Mouse (Mus musculus) kidney, embryonic 16.5 days (tissue): ENCODE data around the gene Trib2. TPM values are rescaled to one million over a fixed set of nuclear protein-coding genes. Genes with fewer than 3 reads are reported as not detected.

Experiments
- ATAC-seq: fragments of 200-750 bp; cut with Nextera tagmentation; 2 replicates; pipeline ENCODE4 v1.8.0; 2017; ENCODE audit warnings: moderate TSS enrichment; ENCODE audit not compliant: low FRiP score, low TSS enrichment
- H3K27ac ChIP-seq: fragments of 300-500 bp; sonication (generic); 2 replicates; pipeline ENCODE4 v1.5.1; 2014; ENCODE audit warnings: low read length
- H3K27me3 ChIP-seq: fragments of 300-500 bp; sonication (generic); 2 replicates; pipeline ENCODE4 v1.6.1; 2014; ENCODE audit warnings: low read length, control low read depth, mixed read lengths; ENCODE audit not compliant: insufficient read depth
- H3K36me3 ChIP-seq: fragments of 300-500 bp; sonication (generic); 2 replicates; pipeline ENCODE4 v1.6.1; 2014; ENCODE audit warnings: low read length, control low read depth, mixed read lengths; ENCODE audit not compliant: insufficient read depth
- H3K4me1 ChIP-seq: fragments of 300-500 bp; sonication (generic); 2 replicates; pipeline ENCODE4 v1.6.1; 2014; ENCODE audit warnings: low read length, control low read depth, mixed read lengths; ENCODE audit not compliant: insufficient read depth
- H3K4me2 ChIP-seq: fragments of 300-500 bp; sonication (generic); replicated peaks from 2 replicates; pipeline ENCODE4 v1.6.1; 2014; ENCODE audit warnings: low read depth, low read length
- H3K4me3 ChIP-seq: fragments of 300-500 bp; sonication (generic); 2 replicates; pipeline ENCODE4 v1.5.1; 2014; ENCODE audit warnings: mild to moderate bottlenecking, low read length
- H3K9ac ChIP-seq: fragments of 300-500 bp; sonication (generic); replicated peaks from 2 replicates; pipeline ENCODE4 v1.6.1; 2014; ENCODE audit warnings: low read length
- H3K9me3 ChIP-seq: fragments of 300-500 bp; sonication (generic); 2 replicates; pipeline ENCODE4 v1.6.1; 2016; ENCODE audit warnings: low read length, control low read depth
- WGBS: fragments of 180-500 bp; shearing (Covaris S2); extraction: QIAGEN DNeasy Blood & Tissue Kit; methylation state at CpG from one replicate; pipeline ENCODE4 v1.1.7; 2014; 5-methylcytosine and 5-hydroxymethylcytosine counted together
- polyA plus RNA-seq: library from polyadenylated mRNA; unstranded; fragments of >200 nt; fragmentation: Nextera tagmentation; extraction: Ambion mirVana; gene quantifications from 2 replicates; pipeline ENCODE4 v1.2.1, GENCODE M21; 2015

The Trib2 gene
- polyA plus RNA-seq, 1 experiment from 2014 or later, result 58.6 TPM

DNA sequence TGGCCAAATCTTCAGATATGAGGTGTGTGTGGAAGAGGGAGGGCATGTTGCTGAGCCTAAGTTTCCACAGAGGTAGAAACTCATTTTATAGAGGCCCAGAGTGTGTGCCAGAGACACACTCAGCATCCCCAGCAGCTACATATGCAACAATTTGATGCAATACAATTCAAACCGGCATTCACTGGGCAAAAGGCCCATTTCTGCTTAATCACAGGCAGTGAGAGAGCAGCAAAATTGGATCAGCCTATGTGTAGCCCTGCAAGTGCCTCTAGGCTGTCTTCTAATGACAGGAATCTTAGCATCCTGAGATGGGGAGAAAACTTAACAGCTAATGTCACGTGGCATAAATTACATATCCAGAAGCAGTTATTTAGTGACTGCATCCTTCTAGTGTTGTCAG lies 26.5 kb downstream of the Trib2 start:
- ATAC-seq, result no peak

DNA sequence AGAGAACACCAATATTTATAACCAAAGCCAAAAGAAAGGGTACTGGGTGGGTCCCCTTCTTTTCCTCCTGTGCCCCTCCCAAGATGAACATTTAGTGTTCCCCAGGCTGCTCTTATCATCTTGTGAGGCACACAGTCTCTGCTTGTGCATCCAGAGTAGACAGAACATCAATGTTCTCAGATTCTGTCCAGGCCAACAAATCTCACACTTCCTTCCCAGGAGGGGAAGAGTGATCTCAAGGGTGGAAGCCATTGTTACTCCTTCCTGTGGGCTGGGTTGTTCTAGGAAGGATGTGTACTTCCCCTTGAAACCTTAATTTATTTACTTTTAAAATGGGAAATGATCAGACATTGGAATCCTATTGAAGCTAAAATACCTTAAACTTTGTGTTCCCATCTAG lies 39.7 kb downstream of the Trib2 start:
- Histone ChIP-seq H3K4me3 (no peak overlapping the region), H3K4me2 (no peak overlapping the region), H3K9ac (no peak overlapping the region), H3K36me3 (no peaks in the 10 kb centered on the region), H3K27ac (no peak overlapping the region), H3K4me1 (no peaks in the 10 kb centered on the region), H3K27me3 (no peaks in the 10 kb centered on the region), H3K9me3 (peaks cover 6% of the 10 kb centered on the region; the same call in 1 of the 2 replicates)
- ATAC-seq, result no peak

More for the DNA sequence above, 26.5 kb downstream of the Trib2 start:
- H3K27me3 ChIP-seq, result no peaks in the 10 kb centered on the region
- no peak overlapping the region for H3K9ac ChIP-seq
- H3K9me3 ChIP-seq, result no peaks in the 10 kb centered on the region
- H3K4me3 ChIP-seq, result no peak overlapping the region
- WGBS, result 79% methylated on average over 2 of the region's 2 CpGs
- H3K4me1 ChIP-seq, result no peaks in the 10 kb centered on the region; the same call in 1 of the 2 replicates
- H3K36me3 ChIP-seq, result peaks cover 34% of the 10 kb centered on the region
- no peak overlapping the region for H3K4me2 ChIP-seq
- no peak overlapping the region for H3K27ac ChIP-seq

DNA sequence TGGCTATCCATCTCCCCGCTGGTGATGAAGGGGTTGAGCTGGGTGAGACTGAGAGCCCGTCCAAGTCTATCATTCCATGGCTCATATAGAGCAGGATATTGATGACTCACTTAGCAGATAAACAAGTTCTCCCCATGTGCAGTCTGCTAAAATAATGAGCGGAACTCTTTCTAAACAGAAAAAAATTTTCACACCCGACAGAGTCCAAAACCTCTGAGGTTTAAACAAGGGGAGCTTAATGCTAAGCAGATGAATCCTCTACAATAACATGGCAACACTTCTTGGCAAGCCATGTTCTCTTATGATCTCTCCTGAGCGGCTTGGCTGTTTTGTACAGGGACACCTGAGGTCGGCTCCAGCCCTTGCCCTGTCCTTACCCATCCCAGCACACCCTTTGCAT lies 45.0 kb downstream of the Trib2 start:
- Histone ChIP-seq H3K9me3 (no peaks in the 10 kb centered on the region), H3K4me2 (no peak overlapping the region), H3K27ac (no peak overlapping the region), H3K4me1 (no peaks in the 10 kb centered on the region), H3K36me3 (no peaks in the 10 kb centered on the region), H3K9ac (no peak overlapping the region), H3K27me3 (no peaks in the 10 kb centered on the region), H3K4me3 (no peak overlapping the region)
- 78% methylated on average over 6 of the region's 6 CpGs for WGBS
- ATAC-seq, result no peak

DNA sequence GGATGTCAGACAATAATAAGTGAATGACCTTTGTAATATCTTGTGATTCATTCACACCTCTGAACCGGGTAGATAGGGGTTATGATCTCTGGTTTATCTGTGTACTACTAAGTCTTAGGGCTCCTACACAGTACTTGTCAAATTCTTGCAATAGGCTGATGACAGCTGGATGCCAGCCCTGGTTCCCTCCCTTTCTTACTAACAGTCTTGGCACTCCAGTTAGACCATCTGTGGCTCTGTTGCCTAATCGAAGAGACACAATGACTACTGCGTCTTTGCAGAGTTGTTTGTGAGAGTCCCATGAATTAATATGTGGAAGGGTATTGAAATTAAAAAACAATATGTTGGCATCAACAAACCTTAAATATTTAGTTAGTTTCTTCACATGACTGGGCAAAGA lies 48.2 kb downstream of the Trib2 start:
- Histone ChIP-seq H3K4me1 (no peaks in the 10 kb centered on the region), H3K27ac (no peak overlapping the region), H3K36me3 (no peaks in the 10 kb centered on the region), H3K4me2 (no peak overlapping the region), H3K9me3 (no peaks in the 10 kb centered on the region), H3K4me3 (no peak overlapping the region), H3K27me3 (no peaks in the 10 kb centered on the region), H3K9ac (no peak overlapping the region)
- 96% methylated on average over 3 of the region's 3 CpGs for WGBS
- ATAC-seq, result no peak

DNA sequence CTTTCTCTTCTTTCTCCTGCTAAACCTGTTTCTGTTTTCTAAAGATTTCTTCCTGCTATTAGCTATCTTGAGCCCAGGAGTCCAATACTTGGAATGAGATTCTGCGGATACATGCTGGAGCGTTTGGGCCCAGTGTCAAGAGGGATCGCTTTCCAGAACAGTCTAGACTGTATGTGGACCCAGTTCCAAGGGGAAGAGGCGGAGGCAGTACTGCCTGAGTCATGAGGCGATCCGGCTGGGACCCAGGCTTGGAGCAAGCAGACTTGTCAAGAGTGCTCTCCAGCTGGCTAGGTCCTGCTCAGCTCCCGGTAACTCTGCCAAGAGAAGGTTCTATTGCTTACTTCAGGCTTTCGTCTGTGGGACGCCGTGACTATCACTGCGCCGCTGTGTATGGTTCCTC lies 50.7 kb downstream of the Trib2 start:
- H3K4me2 ChIP-seq, result no peak overlapping the region
- no peaks in the 10 kb centered on the region for H3K4me1 ChIP-seq
- no peaks in the 10 kb centered on the region for H3K27me3 ChIP-seq
- no peak for ATAC-seq
- 84% methylated on average over 12 of the region's 12 CpGs for WGBS
- no peak overlapping the region for H3K27ac ChIP-seq
- no peaks in the 10 kb centered on the region for H3K9me3 ChIP-seq
- no peak overlapping the region for H3K9ac ChIP-seq
- H3K4me3 ChIP-seq, result no peak overlapping the region
- no peaks in the 10 kb centered on the region for H3K36me3 ChIP-seq

DNA sequence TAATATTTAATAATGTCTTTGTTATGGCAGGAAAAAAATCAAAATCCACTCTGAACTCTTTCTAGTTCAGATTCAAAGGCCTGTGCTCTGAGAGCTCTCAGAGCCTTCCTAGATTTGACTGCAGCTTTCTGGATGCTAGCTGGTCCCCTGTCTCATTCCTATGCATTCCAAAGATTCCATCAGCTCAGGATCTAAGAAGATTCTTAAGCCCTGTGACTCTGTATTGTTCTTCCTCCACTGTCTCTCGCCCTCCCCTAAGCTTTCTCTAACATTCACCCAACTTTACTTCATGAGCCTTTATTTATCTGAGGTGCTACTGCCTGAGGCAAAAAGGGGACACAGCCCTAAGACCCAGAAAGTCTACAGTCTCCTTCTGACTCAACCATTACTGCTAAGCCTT lies 51.5 kb downstream of the Trib2 start:
- H3K9ac ChIP-seq, result no peak overlapping the region
- H3K4me3 ChIP-seq, result no peak overlapping the region
- H3K36me3 ChIP-seq, result no peaks in the 10 kb centered on the region
- ATAC-seq, result no peak
- WGBS, result 59% methylated on average over 1 of the region's 1 CpGs
- H3K4me1 ChIP-seq, result no peaks in the 10 kb centered on the region
- no peaks in the 10 kb centered on the region for H3K9me3 ChIP-seq
- no peak overlapping the region for H3K27ac ChIP-seq
- no peak overlapping the region for H3K4me2 ChIP-seq
- H3K27me3 ChIP-seq, result no peaks in the 10 kb centered on the region

DNA sequence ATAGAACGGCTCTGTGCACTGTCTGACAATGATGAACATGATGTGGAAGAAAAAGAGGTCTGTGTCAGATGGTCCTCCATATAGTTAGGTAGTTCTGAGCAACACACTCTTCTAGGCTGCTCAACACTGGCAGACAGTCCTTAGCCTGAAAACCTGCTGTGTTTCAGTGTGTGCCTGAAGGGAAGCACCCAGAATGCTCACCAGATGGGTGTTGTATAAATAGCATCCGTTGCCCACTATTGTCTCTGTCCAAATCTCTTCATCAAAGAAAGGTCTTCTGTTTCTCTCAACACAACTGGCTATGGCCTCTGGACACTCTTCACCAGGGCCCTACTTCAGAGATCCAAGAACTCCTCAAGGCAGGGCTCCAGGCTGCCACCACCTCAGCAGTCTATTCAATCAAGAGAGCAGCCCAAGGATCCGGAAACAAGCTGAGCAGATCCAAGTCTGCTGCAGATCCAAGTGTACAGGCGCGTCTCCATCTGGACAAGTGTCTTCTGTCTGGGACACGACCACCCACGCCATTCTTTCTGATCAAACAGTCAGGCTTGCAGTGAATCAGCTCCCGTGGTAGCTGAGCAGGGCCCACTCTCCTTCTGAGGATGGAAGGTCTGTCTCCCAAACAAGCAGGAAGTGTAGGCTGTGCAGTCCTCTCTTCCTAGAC lies 55.1 kb downstream of the Trib2 start:
- no peak for ATAC-seq

DNA sequence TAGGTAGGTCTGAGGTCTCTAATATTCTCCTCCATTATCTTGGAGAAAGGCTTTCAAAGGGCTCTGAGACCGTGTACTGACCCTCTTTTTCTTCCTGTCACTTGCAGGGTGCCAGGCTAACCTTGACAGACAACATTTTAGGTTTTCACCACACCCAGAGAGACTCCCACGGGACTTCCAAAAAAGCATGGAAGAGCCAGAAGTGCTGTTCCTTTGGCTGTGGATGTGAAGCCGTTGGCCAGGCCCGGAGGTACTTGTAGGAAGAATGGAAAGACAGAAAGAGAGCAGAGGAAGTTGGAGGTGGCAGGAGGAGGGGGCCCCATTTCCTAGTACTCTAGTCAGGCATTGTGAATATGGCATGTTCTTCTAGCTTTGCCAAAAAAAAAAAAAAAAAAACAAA lies 56.0 kb downstream of the Trib2 start:
- H3K36me3 ChIP-seq, result no peaks in the 10 kb centered on the region
- ATAC-seq, result no peak
- 73% methylated on average over 4 of the region's 4 CpGs for WGBS
- H3K4me3 ChIP-seq, result no peak overlapping the region
- no peaks in the 10 kb centered on the region for H3K9me3 ChIP-seq
- no peak overlapping the region for H3K4me2 ChIP-seq
- no peaks in the 10 kb centered on the region for H3K4me1 ChIP-seq
- H3K27me3 ChIP-seq, result no peaks in the 10 kb centered on the region
- H3K9ac ChIP-seq, result no peak overlapping the region
- no peak overlapping the region for H3K27ac ChIP-seq

More for the DNA sequence above, 55.1 kb downstream of the Trib2 start:
- Histone ChIP-seq H3K4me1 (no peaks in the 10 kb centered on the region), H3K27me3 (no peaks in the 10 kb centered on the region), H3K9me3 (no peaks in the 10 kb centered on the region), H3K27ac (no peak overlapping the region), H3K4me2 (no peak overlapping the region), H3K4me3 (no peak overlapping the region), H3K36me3 (no peaks in the 10 kb centered on the region), H3K9ac (no peak overlapping the region)
- WGBS, result 84% methylated on average over 8 of the region's 8 CpGs

DNA sequence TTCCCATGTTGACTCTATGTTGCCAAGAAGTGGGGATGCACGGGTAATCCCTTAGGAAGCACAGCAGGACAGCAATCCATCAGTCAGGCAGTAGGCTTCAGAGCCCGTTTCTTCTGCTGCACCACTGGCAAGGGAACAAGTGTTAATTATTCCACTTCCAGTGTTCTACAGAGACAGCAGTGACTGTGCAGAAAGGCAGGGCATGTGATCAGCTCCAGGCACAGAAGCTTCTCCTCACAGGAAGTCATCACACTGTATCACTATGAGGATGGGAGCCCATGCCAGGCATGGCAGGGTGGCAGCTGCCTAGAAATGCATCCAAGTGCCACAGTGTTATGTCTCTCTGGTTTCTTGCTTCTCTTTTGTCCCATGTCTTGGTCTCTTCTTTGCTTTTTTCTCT lies 57.9 kb downstream of the Trib2 start:
- H3K9ac ChIP-seq, result no peak overlapping the region
- ATAC-seq, result no peak
- H3K4me2 ChIP-seq, result no peak overlapping the region
- no peak overlapping the region for H3K4me3 ChIP-seq
- H3K27ac ChIP-seq, result no peak overlapping the region
- no peaks in the 10 kb centered on the region for H3K36me3 ChIP-seq
- H3K27me3 ChIP-seq, result no peaks in the 10 kb centered on the region
- 50% methylated on average over 2 of the region's 2 CpGs for WGBS
- H3K4me1 ChIP-seq, result no peaks in the 10 kb centered on the region
- H3K9me3 ChIP-seq, result no peaks in the 10 kb centered on the region

DNA sequence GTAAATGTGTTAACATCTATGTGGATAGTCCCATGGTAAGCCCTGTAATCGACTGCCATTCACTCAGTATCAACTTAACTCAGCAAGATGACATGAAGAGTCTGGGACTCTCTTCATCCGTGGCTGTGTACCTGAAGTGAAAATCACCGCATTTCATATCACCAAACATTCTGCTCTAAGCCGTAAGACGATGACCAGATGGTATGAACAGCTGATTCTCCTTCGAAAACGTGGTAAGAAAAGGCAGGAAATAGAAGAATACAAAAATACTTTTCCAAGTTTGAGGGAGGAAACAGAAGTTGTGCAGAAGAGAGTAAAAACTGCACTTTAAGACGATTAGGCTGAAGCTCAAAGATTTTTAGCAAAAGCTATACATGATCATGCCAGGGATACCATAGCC lies 59.4 kb downstream of the Trib2 start:
- H3K9ac ChIP-seq, result no peak overlapping the region
- H3K4me3 ChIP-seq, result no peak overlapping the region
- no peak overlapping the region for H3K27ac ChIP-seq
- 82% methylated on average over 8 of the region's 8 CpGs for WGBS
- no peak overlapping the region for H3K4me2 ChIP-seq
- no peak for ATAC-seq
- no peaks in the 10 kb centered on the region for H3K36me3 ChIP-seq
- H3K4me1 ChIP-seq, result no peaks in the 10 kb centered on the region
- no peaks in the 10 kb centered on the region for H3K27me3 ChIP-seq
- H3K9me3 ChIP-seq, result no peaks in the 10 kb centered on the region
